Mouse (Mus musculus) kidney, adult 2 months (tissue): ENCODE data around the gene Xirp1. TPM values are rescaled to one million over a fixed set of nuclear protein-coding genes. Genes with fewer than 3 reads are reported as not detected.
A peak's percentile ranks its signal among the peaks of the same experiment; 100 is the strongest.

ENCODE experiments used
- DNase-seq: peaks from one replicate; pipeline ENCODE4 v3.0.0; 2021
- H3K27ac ChIP-seq: fragments of 200-500 bp; 2 replicates; pipeline ENCODE4 v1.5.1; 2012; ENCODE audit warnings: low read depth, low read length, control low read depth, inconsistent platforms; ENCODE audit not compliant: insufficient read depth
- H3K27me3 ChIP-seq: fragments of 200-500 bp; replicated peaks from 2 replicates; pipeline ENCODE4 v1.6.1; 2012; ENCODE audit warnings: mild to moderate bottlenecking, moderate library complexity, low read length, inconsistent platforms; ENCODE audit not compliant: control insufficient read depth, insufficient read depth
- H3K36me3 ChIP-seq: fragments of 200-500 bp; 2 replicates; pipeline ENCODE4 v1.6.1; 2012; ENCODE audit warnings: mild to moderate bottlenecking, moderate library complexity, low read length, inconsistent platforms; ENCODE audit not compliant: control insufficient read depth, insufficient read depth
- H3K4me1 ChIP-seq: fragments of 200-500 bp; 2 replicates; pipeline ENCODE4 v1.6.1; 2011; ENCODE audit warnings: low read length; ENCODE audit not compliant: control insufficient read depth, insufficient read depth
- H3K4me3 ChIP-seq: fragments of 200-500 bp; 2 replicates; pipeline ENCODE4 v1.5.1; 2011; ENCODE audit warnings: mild to moderate bottlenecking, low read depth, low read length, control low read depth; ENCODE audit not compliant: insufficient read depth
- CTCF ChIP-seq: fragments of 200-500 bp; conservative IDR thresholded peaks from 2 replicates; pipeline ENCODE4 v1.5.1; 2011; ENCODE audit warnings: low read depth, mild to moderate bottlenecking, control low read depth, low read length, moderate library complexity, mixed read lengths; ENCODE audit not compliant: insufficient read depth, insufficient read length
- POLR2A ChIP-seq: fragments of 200-500 bp; IDR thresholded peaks from one replicate; pipeline ENCODE4 v1.6.1; 2011; ENCODE audit warnings: low read depth, low read length, control low read depth
- WGBS: fragments of 180-500 bp; shearing (Covaris S2); methylation state at CpG from one replicate; pipeline ENCODE4 v1.1.7; 2018; 5-methylcytosine and 5-hydroxymethylcytosine counted together
- polyA plus RNA-seq: library from polyadenylated mRNA; depleted of rRNA; stranded (reverse); fragments of >200 nt; gene quantifications from 2 replicates; pipeline ENCODE4 v1.2.3, GENCODE M21; 2012

Gene Xirp1
- polyA plus RNA-seq, 1 experiment, result 0.94 TPM

GRCm38 (mm10) chr9:120009871-120010270, 13.5 kb downstream of the Xirp1 start:
- 86% methylated on average over 3 of the region's 3 CpGs for WGBS
- Histone ChIP-seq H3K4me1 (peaks cover 4% of the 10 kb centered on the region; the same call in 1 of the 2 replicates), H3K36me3 (no peaks in the 10 kb centered on the region), H3K4me3 (no peak overlapping the region), H3K27me3 (no peaks in the 10 kb centered on the region), H3K27ac (no peak overlapping the region)
- no peak for TF ChIP-seq CTCF
- no peak for TF ChIP-seq POLR2A
- DNase-seq, result peak; percentile 14

- DNase-seq, result no peak
- Histone ChIP-seq H3K4me3 (no peak overlapping the region), H3K4me1 (peaks cover 4% of the 10 kb centered on the region; the same call in 1 of the 2 replicates), H3K27me3 (no peaks in the 10 kb centered on the region), H3K36me3 (no peaks in the 10 kb centered on the region), H3K27ac (no peak overlapping the region)
- no peak for TF ChIP-seq POLR2A
- TF ChIP-seq CTCF, result no peak
- WGBS, result 72% methylated on average over 7 of the region's 7 CpGs
Observed at GRCm38 (mm10) chr9:120009226-120009841, 14.1 kb downstream of the Xirp1 start.

- no peaks in the 10 kb centered on the region for H3K36me3 ChIP-seq
- WGBS, result 97% methylated on average over 1 of the region's 1 CpGs
- no peak overlapping the region for H3K27ac ChIP-seq
- no peak overlapping the region for H3K4me3 ChIP-seq
- DNase-seq, result no peak
- H3K27me3 ChIP-seq, result no peaks in the 10 kb centered on the region
- H3K4me1 ChIP-seq, result peaks cover 4% of the 10 kb centered on the region; the same call in 1 of the 2 replicates
- TF ChIP-seq CTCF (no peak; the same call in 1 of the 2 replicates), POLR2A (no peak)
Observed at GRCm38 (mm10) chr9:120007833-120008232, 15.6 kb downstream of the Xirp1 start.

- no peak for DNase-seq
- TF ChIP-seq POLR2A (no peak), CTCF (no peak)
- WGBS, result 68% methylated on average over 3 of the region's 3 CpGs
- H3K27ac ChIP-seq, result no peak overlapping the region
- H3K4me3 ChIP-seq, result no peak overlapping the region
- H3K36me3 ChIP-seq, result no peaks in the 10 kb centered on the region
- H3K27me3 ChIP-seq, result no peaks in the 10 kb centered on the region
- peaks cover 12% of the 10 kb centered on the region for H3K4me1 ChIP-seq
Observed at GRCm38 (mm10) chr9:120005936-120006335, 17.5 kb downstream of the Xirp1 start.

GRCm38 (mm10) chr9:120002893-120003292, 20.5 kb downstream of the Xirp1 start:
- DNase-seq, result no peak
- no peak overlapping the region for H3K27ac ChIP-seq
- H3K27me3 ChIP-seq, result no peaks in the 10 kb centered on the region
- H3K4me1 ChIP-seq, result peaks cover 14% of the 10 kb centered on the region
- no peaks in the 10 kb centered on the region for H3K36me3 ChIP-seq
- 90% methylated on average over 5 of the region's 5 CpGs for WGBS
- TF ChIP-seq POLR2A (no peak), CTCF (no peak)
- H3K4me3 ChIP-seq, result no peak overlapping the region

- peak; percentile 98 for DNase-seq
- Histone ChIP-seq H3K4me1 (peaks cover 14% of the 10 kb centered on the region), H3K36me3 (no peaks in the 10 kb centered on the region), H3K27ac (peak overlapping the region; percentile 78), H3K4me3 (peak overlapping the region; percentile 64), H3K27me3 (no peaks in the 10 kb centered on the region)
- 10% methylated on average over 31 of the region's 31 CpGs for WGBS
- TF ChIP-seq POLR2A (peak; percentile 29), CTCF (no peak)
Observed at GRCm38 (mm10) chr9:120001945-120002725, 21.3 kb downstream of the Xirp1 start.

GRCm38 (mm10) chr9:120000761-120001160, 22.6 kb downstream of the Xirp1 start:
- 70% methylated on average over 5 of the region's 5 CpGs for WGBS
- no peak overlapping the region for H3K27ac ChIP-seq
- no peaks in the 10 kb centered on the region for H3K27me3 ChIP-seq
- DNase-seq, result peak; percentile 80
- no peaks in the 10 kb centered on the region for H3K36me3 ChIP-seq
- TF ChIP-seq POLR2A (no peak), CTCF (no peak)
- peaks cover 14% of the 10 kb centered on the region for H3K4me1 ChIP-seq
- no peak overlapping the region for H3K4me3 ChIP-seq
